Mouse (Mus musculus) stomach, postnatal 0 days (tissue): ENCODE measurements around the gene Cnih1. TPM values are rescaled to one million over a fixed set of nuclear protein-coding genes. Genes with fewer than 3 reads are reported as not detected.
A peak's percentile ranks its signal among the peaks of the same experiment; 100 is the strongest.

Source experiments
- ATAC-seq: fragments of 200-750 bp; cut with Nextera tagmentation; 2 replicates; pipeline ENCODE4 v1.8.0; 2017; ENCODE audit not compliant: low FRiP score, low TSS enrichment
- DNase-seq: peaks from one replicate; pipeline ENCODE4 v3.0.0-alpha.2; 2016; ENCODE audit warnings: low spot score
- H3K27ac ChIP-seq: fragments of 300-500 bp; sonication (generic); replicated peaks from 2 replicates; pipeline ENCODE4 v1.5.1; 2014; ENCODE audit warnings: mild to moderate bottlenecking, control low read depth
- H3K27me3 ChIP-seq: fragments of 300-500 bp; sonication (generic); 2 replicates; pipeline ENCODE4 v1.6.1; 2014; ENCODE audit warnings: low read length; ENCODE audit not compliant: control insufficient read depth, insufficient read depth
- H3K36me3 ChIP-seq: fragments of 300-500 bp; sonication (generic); 2 replicates; pipeline ENCODE4 v1.6.1; 2014; ENCODE audit warnings: low read length, mixed read lengths; ENCODE audit not compliant: control insufficient read depth, insufficient read depth
- H3K4me1 ChIP-seq: fragments of 300-500 bp; sonication (generic); replicated peaks from 2 replicates; pipeline ENCODE4 v1.6.1; 2014; ENCODE audit warnings: antibody characterized with exemption; ENCODE audit not compliant: control insufficient read depth, insufficient read depth
- H3K4me2 ChIP-seq: fragments of 300-500 bp; sonication (generic); replicated peaks from 2 replicates; pipeline ENCODE4 v1.6.1; 2014; ENCODE audit warnings: low read depth, mild to moderate bottlenecking, control low read depth, moderate library complexity
- H3K4me3 ChIP-seq: fragments of 300-500 bp; sonication (generic); 2 replicates; pipeline ENCODE4 v1.5.1; 2014; ENCODE audit warnings: low read depth, low read length, control low read depth
- H3K9ac ChIP-seq: fragments of 300-500 bp; sonication (generic); 2 replicates; pipeline ENCODE4 v1.6.1; 2014; ENCODE audit warnings: mild to moderate bottlenecking, low read length, control low read depth, mixed read lengths
- H3K9me3 ChIP-seq: fragments of 300-500 bp; sonication (generic); 2 replicates; pipeline ENCODE4 v1.6.1; 2016; ENCODE audit warnings: low read length; ENCODE audit not compliant: control insufficient read depth
- CTCF ChIP-seq: IDR thresholded peaks from 2 replicates; pipeline ENCODE4 v1.5.1; 2016; ENCODE audit warnings: antibody characterized with exemption, low read depth, mild to moderate bottlenecking, moderate library complexity
- EP300 ChIP-seq: optimal IDR thresholded peaks from 2 replicates; pipeline ENCODE3; 2016; ENCODE audit warnings: antibody characterized with exemption
- WGBS: fragments of 180-500 bp; shearing (Covaris S2); extraction: QIAGEN DNeasy Blood & Tissue Kit; methylation state at CpG from one replicate; pipeline ENCODE4 v1.1.7; 2014; 5-methylcytosine and 5-hydroxymethylcytosine counted together
- polyA plus RNA-seq: library from polyadenylated mRNA; unstranded; fragments of >200 nt; fragmentation: Nextera tagmentation; extraction: Ambion mirVana; gene quantifications from 2 replicates; pipeline ENCODE4 v1.2.1, GENCODE M21; 2015

Gene Cnih1
- polyA plus RNA-seq, 1 experiment from 2014 or later, result 141 TPM

GRCm38 (mm10) chr14:46785247-46785646 is 3.0 kb downstream of the Cnih1 start:
- Histone ChIP-seq H3K4me1 (no peaks in the 10 kb centered on the region), H3K4me2 (no peak overlapping the region), H3K36me3 (no peaks in the 10 kb centered on the region; the same call in 1 of the 2 replicates), H3K9me3 (no peaks in the 10 kb centered on the region), H3K9ac (no peak overlapping the region), H3K27ac (no peak overlapping the region), H3K4me3 (no peak overlapping the region), H3K27me3 (no peaks in the 10 kb centered on the region)
- DNase-seq (no peak), ATAC-seq (no peak)
- WGBS, result 86% methylated on average over 5 of the region's 5 CpGs
- no peak for TF ChIP-seq CTCF
- no peak for TF ChIP-seq EP300

- WGBS, result 78% methylated on average over 10 of the region's 10 CpGs
- Histone ChIP-seq H3K4me3 (no peak overlapping the region), H3K36me3 (peaks cover 10% of the 10 kb centered on the region), H3K4me1 (no peaks in the 10 kb centered on the region), H3K9ac (no peak overlapping the region), H3K27me3 (no peaks in the 10 kb centered on the region), H3K27ac (no peak overlapping the region), H3K9me3 (no peaks in the 10 kb centered on the region), H3K4me2 (no peak overlapping the region)
- ATAC-seq, result no peak
- peak; percentile 34 for DNase-seq
- TF ChIP-seq CTCF (no peak), EP300 (no peak)
Measured at GRCm38 (mm10) chr14:46783327-46783926, 4.8 kb downstream of the Cnih1 start.

- DNase-seq, result no peak
- ATAC-seq, result no peak
- no peak for TF ChIP-seq EP300
- TF ChIP-seq CTCF, result no peak
- Histone ChIP-seq H3K27me3 (no peaks in the 10 kb centered on the region), H3K4me3 (no peak overlapping the region), H3K9ac (no peak overlapping the region), H3K4me2 (no peak overlapping the region), H3K27ac (no peak overlapping the region), H3K9me3 (no peaks in the 10 kb centered on the region), H3K4me1 (no peaks in the 10 kb centered on the region), H3K36me3 (peaks cover 18% of the 10 kb centered on the region)
- WGBS, result 83% methylated on average over 8 of the region's 8 CpGs
Measured at GRCm38 (mm10) chr14:46782187-46782828, 5.9 kb downstream of the Cnih1 start.

GRCm38 (mm10) chr14:46781086-46781485 is 7.1 kb downstream of the Cnih1 start:
- no peaks in the 10 kb centered on the region for H3K4me1 ChIP-seq
- ATAC-seq (no peak), DNase-seq (no peak)
- H3K9ac ChIP-seq, result no peak overlapping the region
- TF ChIP-seq CTCF, result no peak
- no peak for TF ChIP-seq EP300
- no peaks in the 10 kb centered on the region for H3K27me3 ChIP-seq
- H3K4me3 ChIP-seq, result no peak overlapping the region
- no peaks in the 10 kb centered on the region for H3K9me3 ChIP-seq
- H3K36me3 ChIP-seq, result peaks cover 21% of the 10 kb centered on the region
- WGBS, result 91% methylated on average over 7 of the region's 7 CpGs
- no peak overlapping the region for H3K27ac ChIP-seq
- no peak overlapping the region for H3K4me2 ChIP-seq

- WGBS, result 93% methylated on average over 7 of the region's 7 CpGs
- H3K9ac ChIP-seq, result no peak overlapping the region
- no peaks in the 10 kb centered on the region for H3K4me1 ChIP-seq
- DNase-seq, result no peak
- no peak for ATAC-seq
- no peak overlapping the region for H3K4me2 ChIP-seq
- H3K27me3 ChIP-seq, result no peaks in the 10 kb centered on the region
- H3K27ac ChIP-seq, result no peak overlapping the region
- peak; percentile 54 for TF ChIP-seq CTCF
- TF ChIP-seq EP300, result no peak
- H3K4me3 ChIP-seq, result no peak overlapping the region
- no peaks in the 10 kb centered on the region for H3K9me3 ChIP-seq
- peaks cover 27% of the 10 kb centered on the region for H3K36me3 ChIP-seq
Measured at GRCm38 (mm10) chr14:46779217-46779616, 9.0 kb downstream of the Cnih1 start.

GRCm38 (mm10) chr14:46778756-46779155 is 9.5 kb downstream of the Cnih1 start:
- Histone ChIP-seq H3K9ac (no peak overlapping the region), H3K4me1 (no peaks in the 10 kb centered on the region), H3K9me3 (no peaks in the 10 kb centered on the region), H3K36me3 (peaks cover 27% of the 10 kb centered on the region), H3K27ac (no peak overlapping the region), H3K27me3 (no peaks in the 10 kb centered on the region), H3K4me3 (no peak overlapping the region), H3K4me2 (no peak overlapping the region)
- no peak for TF ChIP-seq CTCF
- TF ChIP-seq EP300, result no peak
- ATAC-seq (no peak), DNase-seq (no peak)
- 95% methylated on average over 9 of the region's 9 CpGs for WGBS
